ENCODE assay signal across 8 mouse cellular contexts in the genomic region with DNA sequence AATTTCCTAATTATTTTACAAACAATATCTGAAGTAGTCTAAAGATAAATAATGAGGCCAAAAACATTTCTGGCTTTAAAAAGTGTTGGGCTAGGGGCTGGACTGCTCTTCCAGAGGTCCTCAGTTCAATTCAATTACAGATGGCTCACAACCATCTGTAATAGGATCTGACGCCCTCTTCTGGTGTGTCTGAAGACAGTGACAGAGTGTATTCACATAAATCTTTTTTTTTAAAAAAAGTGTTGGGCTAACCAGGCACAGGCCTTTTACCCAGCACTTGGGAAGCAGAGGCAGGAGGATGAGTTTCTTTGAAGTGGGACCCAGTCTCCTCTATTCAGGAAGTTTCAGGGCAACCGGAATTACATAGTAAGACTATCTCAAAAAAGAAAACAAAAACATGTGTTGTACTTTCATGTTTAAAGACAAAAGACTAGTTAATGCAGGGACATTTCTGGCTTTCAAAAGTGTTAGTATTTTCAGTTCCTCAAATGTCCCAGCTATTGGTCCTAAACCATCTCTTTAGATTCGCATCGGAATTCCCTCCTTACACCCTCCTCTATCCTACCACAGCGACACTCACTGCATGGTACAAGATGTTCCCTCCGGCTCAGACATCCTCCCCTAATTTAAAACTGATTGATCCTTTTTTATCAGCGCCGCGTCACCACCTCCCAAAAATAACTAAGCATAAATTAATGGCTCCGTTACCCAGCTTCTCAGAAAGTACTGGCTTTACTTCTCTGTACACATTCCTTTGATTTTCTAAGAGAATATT. TPM values are rescaled to one million over a fixed set of nuclear protein-coding genes. Genes with fewer than 3 reads are reported as not detected.
DNase-seq lines count a peak whose midpoint lies in the region; ATAC-seq and TF ChIP-seq lines count a peak whose summit lies in the region.

No protein-coding gene starts in this region.

- H3K36me3 ChIP-seq in thymus, adult 2 months (ENCODE audit: control insufficient read depth, insufficient read depth, low read length) = no peaks in the 10 kb centered on the region
- no peaks in the 10 kb centered on the region for H3K36me3 ChIP-seq in forebrain, embryonic 15.5 days
- no peaks in the 10 kb centered on the region for H3K36me3 ChIP-seq in intestine, postnatal 0 days (ENCODE audit: control insufficient read depth, insufficient read depth)
- H3K36me3 ChIP-seq in midbrain, embryonic 14.5 days (ENCODE audit: control insufficient read depth, insufficient read depth, low read length) = no peaks in the 10 kb centered on the region

- peaks cover 9% of the 10 kb centered on the region for H3K4me1 ChIP-seq in thymus, adult 2 months (replicated peaks; ENCODE audit: control insufficient read depth, insufficient read depth, low read length)
- H3K4me1 ChIP-seq in forebrain, embryonic 15.5 days = peaks cover 24% of the 10 kb centered on the region
- 0 out of 2 replicates have a peak, but pooled peaks cover 2% of the 10 kb centered on the region for H3K4me1 ChIP-seq in intestine, postnatal 0 days (replicated peaks; ENCODE audit: control insufficient read depth, insufficient read depth, low read length)
- H3K4me1 ChIP-seq in midbrain, embryonic 14.5 days (ENCODE audit: control insufficient read depth, insufficient read depth, low read length) = peaks cover 12% of the 10 kb centered on the region

- WGBS in thymus, adult 2 months = 3% methylated on average over 10 of the region's 10 CpGs
- 14% methylated on average over 10 of the region's 10 CpGs for WGBS in forebrain, embryonic 15.5 days
- 4% methylated on average over 10 of the region's 10 CpGs for WGBS in intestine, postnatal 0 days
- WGBS in midbrain, embryonic 14.5 days = 18% methylated on average over 10 of the region's 10 CpGs

- ATAC-seq in forebrain, embryonic 15.5 days (replicated peaks) = no peak
- ATAC-seq in intestine, postnatal 0 days = no peak
- ATAC-seq in midbrain, embryonic 14.5 days (ENCODE audit: low FRiP score, low TSS enrichment) = no peak

- no peak for TF ChIP-seq POLR2A in thymus, adult 2 months (IDR thresholded peaks at IDR 0.05; ENCODE audit: control insufficient read depth, extremely low read depth, insufficient read depth, low read length, poor library complexity)

- H3K27ac ChIP-seq in thymus, adult 2 months (ENCODE audit: control insufficient read depth, insufficient read depth, low read length) = no peak overlapping the region
- H3K27ac ChIP-seq in forebrain, embryonic 15.5 days (replicated peaks) = peak overlapping the region; percentile 88; the same call in 1 of the 2 replicates
- peak overlapping the region; percentile 96; the same call in 1 of the 2 replicates for H3K27ac ChIP-seq in intestine, postnatal 0 days (ENCODE audit: low read depth, low read length)
- H3K27ac ChIP-seq in midbrain, embryonic 14.5 days (replicated peaks; ENCODE audit: low read depth, low read length) = no peak overlapping the region

- peak; percentile 44 for DNase-seq in embryo, embryonic 10 days (ENCODE audit: low spot score)
- no peak for DNase-seq in embryo, embryonic 9.5 days (ENCODE audit: extremely low spot score)
- DNase-seq in thymus, adult 2 months = peak; percentile 17
- DNase-seq in thymus, postnatal 36 days = no peak
- DNase-seq in midbrain, embryonic 14.5 days = peak; percentile 17
- DNase-seq in urinary bladder, postnatal 25 days (ENCODE audit: low spot score) = no peak

- H3K4me3 ChIP-seq in thymus, adult 2 months (ENCODE audit: control insufficient read depth, insufficient read depth, low read length) = no peak overlapping the region; the same call in 1 of the 2 replicates
- peak overlapping the region; percentile 77 for H3K4me3 ChIP-seq in forebrain, embryonic 15.5 days
- H3K4me3 ChIP-seq in intestine, postnatal 0 days (ENCODE audit: low read depth, low read length) = peak overlapping the region; percentile 94
- H3K4me3 ChIP-seq in midbrain, embryonic 14.5 days (replicated peaks; ENCODE audit: low read depth, low read length) = peak overlapping the region; percentile 98

- no peak for TF ChIP-seq CTCF in thymus, adult 2 months (IDR thresholded peaks at IDR 0.05; ENCODE audit: borderline replicate concordance, control insufficient read depth, extremely low read depth, insufficient read depth, low read length, poor library complexity)
- peak; percentile 39 for TF ChIP-seq CTCF in intestine, postnatal 0 days (IDR thresholded peaks at IDR 0.05; ENCODE audit: low read depth)

- peak overlapping the region; percentile 85 for H3K4me2 ChIP-seq in forebrain, embryonic 15.5 days (replicated peaks)
- peak overlapping the region; percentile 70 for H3K4me2 ChIP-seq in intestine, postnatal 0 days (replicated peaks; ENCODE audit: low read depth)
- H3K4me2 ChIP-seq in midbrain, embryonic 14.5 days (ENCODE audit: low read length) = peak overlapping the region; percentile 90

- no peaks in the 10 kb centered on the region for H3K9me3 ChIP-seq in forebrain, embryonic 15.5 days
- no peaks in the 10 kb centered on the region for H3K9me3 ChIP-seq in intestine, postnatal 0 days (ENCODE audit: control insufficient read depth)
- no peaks in the 10 kb centered on the region for H3K9me3 ChIP-seq in midbrain, embryonic 14.5 days (ENCODE audit: control insufficient read depth, low read length)

- H3K9ac ChIP-seq in forebrain, embryonic 15.5 days (replicated peaks) = peak overlapping the region; percentile 92
- H3K9ac ChIP-seq in intestine, postnatal 0 days (ENCODE audit: low read depth, low read length) = peak overlapping the region; percentile 98
- H3K9ac ChIP-seq in midbrain, embryonic 14.5 days (replicated peaks; ENCODE audit: low read length) = peak overlapping the region; percentile 97

- no peaks in the 10 kb centered on the region for H3K27me3 ChIP-seq in thymus, adult 2 months (ENCODE audit: control insufficient read depth, insufficient read depth, low read length)
- H3K27me3 ChIP-seq in forebrain, embryonic 15.5 days = no peaks in the 10 kb centered on the region
- no peaks in the 10 kb centered on the region for H3K27me3 ChIP-seq in intestine, postnatal 0 days (replicated peaks; ENCODE audit: control insufficient read depth, insufficient read depth, low read length)
- H3K27me3 ChIP-seq in midbrain, embryonic 14.5 days (ENCODE audit: control insufficient read depth, insufficient read depth, low read length) = no peaks in the 10 kb centered on the region

RNA-seq across cellular contexts. Expression of gene Sf3b1, which starts 1.4 kb away (rescaled TPM):
- polyA plus RNA-seq in thymus, adult 2 months (2012; rRNA removed) = 90.6 and 110 TPM in 2 replicates
- 391 and 417 TPM in 2 replicates for polyA plus RNA-seq in forebrain, embryonic 15.5 days (2015; fragmentation: Nextera tagmentation; extraction: Ambion mirVana)
- 146 and 149 TPM in 2 replicates for polyA plus RNA-seq in intestine, postnatal 0 days (2015; fragmentation: Nextera tagmentation; extraction: Ambion mirVana)
- polyA plus RNA-seq in midbrain, embryonic 14.5 days (2014; fragmentation: Nextera tagmentation; extraction: Ambion mirVana) = 339 and 395 TPM in 2 replicates

RNA-seq across cellular contexts. Expression of gene Coq10b, which starts 26.7 kb away (rescaled TPM):
- polyA plus RNA-seq in thymus, adult 2 months (2012; rRNA removed) = 5.5 and 6.6 TPM in 2 replicates
- polyA plus RNA-seq in forebrain, embryonic 15.5 days (2015; fragmentation: Nextera tagmentation; extraction: Ambion mirVana) = 36.0 and 36.6 TPM in 2 replicates
- 25.8 and 29.7 TPM in 2 replicates for polyA plus RNA-seq in intestine, postnatal 0 days (2015; fragmentation: Nextera tagmentation; extraction: Ambion mirVana)
- 38.7 and 41.4 TPM in 2 replicates for polyA plus RNA-seq in midbrain, embryonic 14.5 days (2014; fragmentation: Nextera tagmentation; extraction: Ambion mirVana)

Comparison
In these comparisons a context has a peak if more than half of its experiments do, and no peak if none do; other contexts are left out.
1. DNase-seq: peak in embryo, embryonic 10 days (single experiment), thymus, adult 2 months (single experiment) and midbrain, embryonic 14.5 days (single experiment); none in embryo, embryonic 9.5 days (single experiment), thymus, postnatal 36 days (0 of 2) and urinary bladder, postnatal 25 days (single experiment).
2. H3K27ac ChIP-seq: peak in forebrain, embryonic 15.5 days (single experiment) and intestine, postnatal 0 days (single experiment); none in thymus, adult 2 months (single experiment) and midbrain, embryonic 14.5 days (single experiment).
3. Peak in every context shown above with its lines, with median percentiles within 50 percentile points of each other: H3K4me2 ChIP-seq and H3K9ac ChIP-seq.